Mouse (Mus musculus) adrenal gland (tissue): ENCODE data around the gene Psd.

Experiments
- intact Hi-C: fragments of 180-260 bp; cut with DNase I; formaldehyde crosslinking; loops from one replicate; pipeline ENCODE4 v1.15.1; 2025

Psd gene

DNA sequence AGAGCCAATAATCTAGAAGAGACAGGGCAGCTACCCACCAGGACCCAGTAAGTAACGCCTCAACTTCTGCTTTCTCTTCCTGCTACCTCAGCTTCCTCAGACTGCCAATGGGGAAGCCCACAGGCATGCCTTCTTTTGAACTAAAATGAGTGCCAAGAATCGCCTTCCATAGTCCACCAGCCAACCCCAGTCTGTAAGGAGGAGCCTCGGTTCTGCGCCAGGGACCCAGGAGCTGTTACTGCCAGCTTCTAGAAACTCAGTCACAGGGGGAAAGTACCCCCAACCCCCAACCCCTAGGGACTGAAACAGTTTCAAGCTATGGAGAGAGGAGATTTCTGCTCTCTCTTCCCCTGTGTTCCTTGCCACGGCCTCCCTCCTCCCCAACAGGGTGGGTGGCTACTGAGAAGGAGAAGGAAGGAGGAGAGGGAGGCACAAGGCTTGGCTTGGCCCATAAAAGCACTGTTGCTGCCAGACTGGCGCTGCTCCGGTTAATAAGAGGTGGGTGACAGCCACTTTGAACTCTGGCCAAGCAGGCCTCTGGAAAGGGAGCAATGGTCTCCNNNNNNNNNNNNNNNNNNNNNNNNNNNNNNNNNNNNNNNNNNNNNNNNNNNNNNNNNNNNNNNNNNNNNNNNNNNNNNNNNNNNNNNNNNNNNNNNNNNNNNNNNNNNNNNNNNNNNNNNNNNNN lies 12.5 kb upstream of the Psd start:
- intact Hi-C loops: no loop called here

DNA sequence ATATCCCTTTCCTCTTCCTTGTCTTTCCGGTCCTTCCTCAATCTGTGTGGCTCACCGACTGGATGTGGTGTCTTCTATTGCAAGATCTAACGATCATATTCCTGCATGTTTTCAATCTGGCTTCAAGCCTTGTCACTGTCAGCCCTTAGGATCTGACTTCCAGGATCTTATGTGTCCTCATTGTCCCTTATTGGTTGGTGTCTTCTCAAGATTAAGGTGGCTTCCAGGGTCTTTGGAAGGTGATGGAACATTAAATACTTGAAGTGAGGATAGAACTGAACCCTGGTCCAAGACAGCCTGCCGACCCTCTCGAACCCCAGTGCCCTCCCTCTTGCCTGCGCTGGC lies 12.0 kb upstream of the Psd start:
- intact Hi-C loops: no loop called here

DNA sequence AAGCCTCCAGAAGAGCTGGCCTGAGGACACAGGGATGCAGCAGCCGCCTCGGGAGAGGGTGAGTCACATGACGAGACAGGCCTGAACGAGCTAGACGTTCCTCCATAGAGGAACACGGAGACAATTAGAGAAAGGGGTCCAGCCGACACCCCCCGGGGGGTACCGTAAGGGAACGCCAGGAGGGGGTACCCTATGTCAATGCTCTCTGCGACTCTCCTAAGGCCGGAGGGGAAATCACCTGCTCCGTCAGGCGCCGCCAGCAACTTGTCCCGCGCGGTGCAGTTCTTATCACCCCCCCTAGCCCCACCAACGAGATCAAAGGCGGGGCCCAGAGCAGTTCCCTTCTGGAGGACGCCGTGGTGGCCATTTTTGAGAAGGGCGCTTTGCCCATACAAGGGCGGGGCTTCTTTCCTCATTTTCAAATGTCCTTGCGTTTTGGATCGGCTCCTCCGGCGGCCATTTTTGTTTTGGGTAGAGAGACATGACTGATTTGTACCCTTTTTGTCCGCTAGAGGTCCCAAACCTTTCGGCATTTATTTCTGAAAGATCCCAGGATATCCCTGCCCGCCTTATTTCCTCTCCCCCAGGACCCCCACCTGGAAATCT lies 11.5 kb upstream of the Psd start, which contains the start of gene Cuedc2:
Gene Cuedc2, minus strand, starts transcription at position 372 of the 606 bp plus-strand sequence.
- intact Hi-C loops: no loop called here

DNA sequence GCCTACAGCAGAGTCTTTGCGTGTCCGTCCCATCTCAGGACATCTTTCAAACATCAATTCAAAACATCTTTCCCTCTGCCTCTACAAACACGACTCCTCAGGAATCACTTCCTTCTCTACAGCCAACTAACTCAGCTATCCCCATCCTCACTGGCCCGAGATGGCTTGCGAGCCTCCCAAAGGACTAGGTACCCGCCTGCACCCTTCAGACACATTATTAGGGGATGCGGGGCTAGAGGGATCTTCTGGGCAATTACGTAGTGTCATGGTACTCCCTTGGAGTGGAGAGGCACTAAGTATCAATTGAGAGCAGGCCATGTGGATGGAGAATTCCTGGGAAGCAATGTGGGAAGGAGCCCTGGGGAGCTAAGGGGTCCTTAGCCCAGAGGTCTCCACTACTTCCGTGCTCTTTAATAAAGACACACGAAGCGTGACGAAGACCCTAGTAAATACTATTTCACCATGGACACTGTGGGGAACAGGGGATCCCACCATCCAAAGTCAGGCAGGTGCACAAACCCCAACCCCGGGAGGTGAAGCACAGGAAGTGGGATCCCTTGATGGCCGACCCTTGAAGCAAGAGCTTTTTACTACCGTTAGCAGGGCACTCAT lies 10.9 kb upstream of the Psd start:
- intact Hi-C loops: no loop called here

DNA sequence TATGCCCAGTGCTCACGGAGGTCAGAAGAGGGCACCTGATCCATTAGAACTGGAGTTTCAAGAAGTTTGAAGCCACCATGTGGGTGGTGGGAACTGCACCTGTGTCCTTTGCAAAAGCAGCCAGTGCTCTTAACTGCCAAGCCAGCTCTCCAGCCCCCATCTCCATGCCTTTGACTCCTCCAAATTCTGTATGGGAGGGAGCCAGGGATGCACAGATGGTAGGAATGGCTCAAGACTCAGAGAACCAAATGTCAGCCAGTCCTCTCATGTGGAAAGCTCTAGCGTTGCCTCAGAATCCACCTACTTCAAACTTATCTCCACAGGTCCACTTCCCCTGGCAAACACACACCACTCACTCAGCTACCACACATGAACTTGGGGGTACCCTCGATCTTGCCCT lies 7.0 kb upstream of the Psd start:
- intact Hi-C loops: loop anchor here (5.0 kb wide), 1 partner anchor 33 kb away; no protein-coding TSS in a partner anchor

DNA sequence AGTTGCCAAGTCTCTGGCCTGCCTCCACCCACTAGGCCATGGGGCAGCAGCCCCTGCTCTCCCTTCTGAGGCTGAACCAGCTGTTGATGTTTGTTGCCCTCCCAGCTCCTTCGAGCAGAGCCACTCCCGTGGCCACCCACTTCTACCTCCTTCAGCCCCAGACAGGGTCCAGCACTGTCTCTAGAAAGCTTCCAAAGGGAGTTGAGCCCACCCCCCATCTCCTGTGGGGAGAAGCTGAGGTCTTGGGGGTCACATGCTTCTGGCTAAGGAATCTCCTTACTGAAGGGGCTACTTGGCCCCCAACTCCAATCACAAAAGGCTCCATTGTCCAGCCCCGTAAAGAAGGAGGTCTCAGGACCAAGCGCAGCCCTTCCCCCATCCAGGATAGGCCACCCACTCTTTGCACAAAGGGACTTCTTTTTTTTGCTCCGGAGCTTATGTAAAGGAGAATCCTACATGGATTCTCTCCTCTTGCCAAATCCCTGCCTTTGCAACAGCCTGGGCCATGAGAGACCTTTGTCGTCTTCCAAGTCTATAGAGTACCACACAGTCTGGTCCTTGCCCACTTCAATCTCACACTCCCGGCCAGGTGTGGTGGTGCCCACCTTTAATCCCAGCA lies 5.9 kb upstream of the Psd start:
- intact Hi-C loops: loop anchor here (5.0 kb wide), 1 partner anchor 34 kb away; no protein-coding TSS in a partner anchor

DNA sequence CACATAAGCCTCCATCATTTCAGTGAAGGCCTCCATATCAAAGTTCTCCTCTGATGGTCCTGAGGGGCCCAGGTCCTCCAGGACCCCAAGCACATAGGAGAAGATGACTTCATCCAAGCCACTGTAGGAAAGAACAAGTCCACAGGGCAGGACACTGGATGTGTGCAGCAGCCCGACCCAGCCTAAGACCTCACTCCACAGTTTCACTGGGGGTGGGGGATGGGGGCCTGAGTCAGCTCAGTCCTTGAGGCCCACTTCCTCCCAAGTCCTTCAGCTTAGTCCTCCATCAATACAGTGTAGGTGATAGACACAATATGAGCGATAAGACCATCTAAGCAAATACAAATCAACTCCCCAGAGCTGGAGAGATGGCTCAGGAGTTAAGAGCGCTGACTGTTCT lies 5.0 kb upstream of the Psd start:
- intact Hi-C loops: loop anchor here (5.0 kb wide), 1 partner anchor 35 kb away; no protein-coding TSS in a partner anchor

DNA sequence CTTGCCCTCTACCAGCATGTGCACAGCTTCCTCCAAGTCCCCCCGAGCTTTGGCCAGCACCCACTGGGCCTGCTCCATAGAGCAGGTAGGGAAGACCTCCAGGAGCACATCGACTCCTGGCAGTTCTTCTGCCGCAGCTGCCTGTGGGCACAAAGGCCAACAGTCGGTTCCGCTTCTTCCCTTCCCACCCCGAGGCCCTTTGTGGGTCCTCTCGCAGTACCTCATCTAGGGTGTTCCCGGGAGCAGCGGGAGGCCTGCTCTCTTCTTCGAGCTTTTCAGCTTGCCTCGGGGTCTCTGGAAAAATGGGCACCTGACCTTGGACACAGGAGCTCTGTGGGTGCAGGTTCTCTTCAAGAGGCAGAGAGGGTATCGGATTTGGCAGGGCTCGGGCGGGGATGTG lies 4.4 kb upstream of the Psd start:
- intact Hi-C loops: loop anchor here (5.0 kb wide), 1 partner anchor 36 kb away; no protein-coding TSS in a partner anchor

DNA sequence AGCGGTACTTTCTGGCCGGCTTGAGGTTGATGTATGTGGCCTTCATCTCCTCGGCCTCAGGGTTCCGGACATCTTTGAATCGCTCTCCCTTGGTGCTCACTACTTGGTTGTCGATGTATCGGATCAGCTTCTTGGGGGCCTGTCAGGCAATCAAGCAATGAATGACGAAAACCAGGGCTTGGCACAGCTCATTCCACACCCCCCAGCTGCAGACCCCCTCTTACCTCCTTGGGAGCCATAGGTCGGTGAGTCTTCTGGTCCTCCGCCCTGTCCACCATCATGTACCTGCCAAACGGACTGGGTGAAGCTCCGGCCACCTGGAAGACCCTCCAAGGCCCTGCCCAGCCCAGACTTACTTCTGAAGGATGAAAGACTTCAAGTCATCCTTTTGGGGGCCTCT lies 3.7 kb upstream of the Psd start:
- intact Hi-C loops: loop anchor here (1.0 to 5.0 kb wide), 2 partner anchors 26 to 37 kb away; partner anchors contain the start of gene Nfkb2

DNA sequence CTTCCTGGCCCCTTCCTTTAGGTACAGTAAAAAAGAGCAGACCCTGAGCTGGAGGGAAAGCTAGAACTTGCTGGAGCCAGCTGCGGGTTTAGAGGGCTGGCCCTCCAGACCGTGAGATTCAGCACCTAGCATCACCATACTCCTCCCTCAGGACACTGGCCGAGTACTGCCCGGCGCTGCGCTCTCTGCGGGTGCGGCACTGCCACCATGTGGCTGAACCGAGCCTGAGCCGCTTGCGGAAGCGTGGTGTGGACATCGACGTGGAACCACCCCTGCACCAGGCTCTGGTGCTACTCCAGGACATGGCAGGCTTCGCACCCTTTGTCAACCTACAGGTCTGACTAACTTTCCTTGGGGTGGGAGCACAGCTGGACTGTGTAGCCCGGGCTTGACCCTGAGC lies 3.0 kb upstream of the Psd start:
- intact Hi-C loops: loop anchor here (1.0 to 5.0 kb wide), 2 partner anchors 26 to 37 kb away; partner anchors contain the start of gene Nfkb2

DNA sequence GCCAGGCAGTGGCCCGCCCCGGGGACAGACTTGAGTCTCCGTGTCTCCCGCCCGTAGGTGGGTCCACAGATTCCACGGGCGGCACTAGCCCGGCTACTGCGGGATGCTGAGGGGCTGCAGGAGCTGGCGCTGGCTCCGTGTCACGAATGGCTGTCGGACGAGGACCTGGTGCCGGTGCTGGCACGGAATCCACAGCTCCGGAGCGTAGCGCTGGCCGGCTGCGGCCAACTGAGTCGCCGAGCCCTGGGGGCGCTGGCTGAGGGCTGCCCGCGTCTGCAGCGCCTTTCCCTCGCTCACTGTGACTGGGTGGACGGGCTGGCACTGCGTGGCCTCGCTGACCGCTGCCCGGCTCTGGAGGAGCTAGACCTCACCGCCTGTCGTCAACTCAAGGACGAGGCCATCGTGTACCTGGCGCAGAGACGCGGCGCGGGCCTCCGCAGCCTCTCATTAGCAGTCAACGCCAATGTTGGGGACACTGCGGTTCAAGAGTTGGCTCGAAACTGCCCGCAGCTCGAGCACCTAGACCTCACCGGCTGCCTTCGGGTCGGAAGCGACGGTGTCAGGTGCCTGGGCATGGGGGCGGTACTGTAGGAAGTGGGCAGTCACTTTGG lies 2.2 kb upstream of the Psd start:
- intact Hi-C loops: no loop called here

DNA sequence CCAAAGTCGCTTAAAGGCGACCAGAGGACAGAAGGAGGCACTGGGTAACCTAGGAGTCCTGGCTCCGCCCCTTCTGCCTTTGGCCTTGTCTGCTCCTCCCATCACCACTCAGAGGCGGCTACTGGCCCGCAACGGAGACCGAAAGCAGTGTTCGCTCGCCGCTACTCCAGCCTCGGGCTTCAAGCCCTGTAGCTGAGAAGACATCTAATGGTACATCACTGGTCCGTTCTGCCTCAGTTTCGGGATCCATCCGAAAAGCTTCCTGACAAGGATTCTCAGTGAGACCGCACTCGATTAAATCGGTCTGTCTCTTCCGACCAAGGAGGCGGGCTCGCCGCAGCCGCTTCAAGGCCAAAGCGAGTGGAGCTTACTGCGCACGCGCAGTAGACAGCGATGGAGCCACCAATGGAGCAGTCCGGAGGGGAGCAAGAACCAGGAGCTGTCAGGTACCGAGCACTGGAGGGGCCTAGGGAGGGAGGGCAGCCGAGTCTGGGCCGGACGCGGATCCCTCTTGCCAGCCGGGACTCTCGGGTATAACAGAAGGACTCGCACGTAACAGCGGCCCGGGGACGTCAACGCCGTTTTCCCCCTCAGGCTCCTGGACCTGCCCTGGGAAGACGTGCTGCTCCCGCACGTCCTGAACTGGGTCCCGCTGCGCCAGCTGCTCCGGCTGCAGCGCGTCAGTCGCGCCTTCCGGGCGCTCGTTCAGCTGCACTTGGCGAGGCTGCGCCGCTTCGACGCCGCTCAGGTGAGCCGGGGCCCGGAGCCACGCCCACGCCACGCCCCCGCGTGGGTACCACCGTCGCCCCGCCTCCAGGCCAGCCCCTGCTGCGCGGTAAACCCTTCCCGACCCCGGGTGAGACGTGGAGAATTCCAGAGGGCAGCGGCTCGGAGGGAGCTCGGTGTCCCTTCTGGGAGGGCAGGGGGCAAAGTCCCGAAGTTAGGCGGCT lies 1.4 kb upstream of the Psd start, which contains the start of gene Fbxl15:
Gene Fbxl15, plus strand, starts transcription at position 104 of the 950 bp plus-strand sequence.
- intact Hi-C loops: no loop called here

DNA sequence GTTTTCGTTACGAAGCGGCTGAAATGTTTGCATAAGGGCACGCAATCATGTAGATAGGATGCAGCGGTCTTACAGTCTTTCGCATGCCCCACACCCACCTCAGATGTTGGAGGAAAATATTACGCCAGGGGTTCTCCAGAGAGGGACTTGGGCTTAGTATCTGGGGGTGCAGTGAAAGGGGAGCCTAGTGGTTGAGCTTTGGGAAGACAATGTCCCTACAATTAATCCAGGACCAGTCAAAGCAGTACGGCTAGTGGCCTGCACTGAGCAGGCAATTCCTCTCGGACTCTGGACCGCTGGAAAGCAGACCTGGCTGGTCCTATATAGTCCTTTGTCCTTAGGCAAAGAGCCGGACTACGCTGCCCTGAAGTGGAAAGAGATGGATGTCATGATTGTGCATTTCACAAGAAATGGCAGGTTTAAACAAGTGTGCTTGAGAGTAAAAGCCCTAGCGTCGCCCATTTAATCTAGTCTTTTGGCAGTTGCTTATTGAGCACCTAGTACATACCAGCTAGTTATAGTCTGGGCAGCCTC lies 642 bp upstream of the Psd start:
- intact Hi-C loops: no loop called here

DNA sequence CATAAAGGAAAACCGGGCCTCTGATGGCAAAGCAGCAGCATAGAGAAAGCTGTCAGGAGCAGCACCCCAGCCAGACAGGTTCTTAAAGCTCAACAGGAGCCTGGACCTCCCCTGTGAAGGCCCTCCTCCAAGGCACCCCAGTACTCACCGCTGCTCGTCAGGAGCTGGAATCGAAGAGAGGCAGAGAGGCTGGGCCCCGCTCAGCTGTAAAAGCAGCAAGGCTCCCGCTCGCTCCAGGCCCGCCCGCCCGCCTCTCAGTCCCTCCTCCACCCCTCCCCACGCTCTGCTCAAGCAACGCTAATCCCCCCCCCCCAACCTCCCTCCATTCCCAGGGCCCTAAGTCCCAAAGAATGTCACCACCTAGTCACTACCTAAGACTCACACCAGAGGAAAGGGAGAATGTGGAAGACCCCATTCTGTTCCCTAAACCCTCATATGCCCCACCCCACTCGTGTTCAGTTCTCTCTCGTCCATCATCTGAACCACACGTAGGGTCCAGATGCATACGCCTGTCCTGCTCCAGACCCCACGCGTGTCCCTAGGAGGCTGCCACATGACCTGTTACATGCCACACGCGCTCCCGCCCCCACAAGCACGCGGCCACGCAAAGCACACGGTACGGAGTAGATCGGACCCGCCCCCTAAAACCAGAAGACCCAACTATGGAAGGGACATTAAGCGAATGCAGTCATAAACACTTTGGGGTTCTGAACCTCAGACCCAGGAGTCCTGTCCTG lies 769 bp downstream of the Psd start:
- intact Hi-C loops: no loop called here

DNA sequence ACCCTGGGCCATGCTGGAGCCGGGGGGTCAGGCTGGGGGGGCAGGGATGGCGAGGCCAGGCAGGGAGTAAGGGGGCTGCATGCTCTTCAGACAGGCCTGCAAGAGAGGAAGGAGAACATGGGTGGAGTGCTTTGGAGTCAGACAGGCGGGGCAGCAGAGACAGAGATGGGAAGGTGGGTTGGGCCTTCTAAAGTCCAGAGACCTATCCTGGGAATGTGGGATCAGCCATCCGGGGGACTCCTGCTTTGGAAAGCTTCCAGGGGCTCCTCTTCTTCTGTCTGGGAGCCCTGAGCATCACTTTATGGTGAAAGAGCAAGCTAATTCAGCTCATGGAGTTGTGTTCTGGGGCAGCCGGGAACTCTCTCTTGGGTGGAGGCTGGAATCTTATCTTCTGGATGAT lies 2.0 kb downstream of the Psd start:
- intact Hi-C loops: no loop called here

DNA sequence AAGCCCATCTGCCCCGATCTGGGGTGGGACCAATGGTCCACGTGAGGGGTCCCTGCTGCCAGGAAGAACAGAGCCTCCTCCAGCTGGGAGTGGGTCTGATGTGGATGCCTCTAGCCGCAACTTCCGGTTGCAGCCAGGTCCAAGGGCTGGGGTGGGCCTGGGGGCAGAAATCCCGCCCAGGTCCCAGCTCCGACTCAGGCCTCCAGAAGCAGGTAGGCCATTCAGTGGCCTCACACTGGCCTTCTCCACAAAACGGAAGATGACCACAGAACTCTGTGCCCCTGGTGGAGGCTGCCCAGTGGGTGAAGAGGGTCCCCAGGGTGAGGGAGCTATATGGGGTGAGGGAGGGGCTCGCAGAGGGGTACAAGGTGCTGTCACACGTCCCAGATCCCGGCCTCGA lies 2.6 kb downstream of the Psd start:
- intact Hi-C loops: no loop called here

DNA sequence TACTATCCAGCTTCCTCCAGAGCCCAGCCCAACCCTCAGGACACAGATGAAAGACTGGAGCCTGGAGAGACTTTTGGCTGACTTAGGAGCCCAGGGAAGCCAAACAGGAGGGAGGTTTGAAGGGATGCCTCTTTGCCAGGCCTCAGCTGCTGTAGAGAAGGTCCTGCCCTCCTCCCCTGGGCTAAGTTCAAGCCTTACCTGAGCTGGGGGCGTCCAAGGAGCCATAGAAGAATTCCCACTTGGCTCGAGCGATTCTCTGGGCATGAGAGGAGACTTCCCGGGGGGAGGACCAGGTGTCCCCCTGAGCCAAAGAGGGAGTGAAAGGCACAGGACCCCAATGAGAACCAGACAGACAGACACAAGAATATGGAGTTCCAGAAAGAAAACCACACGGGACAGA lies 3.2 kb downstream of the Psd start:
- intact Hi-C loops: no loop called here

DNA sequence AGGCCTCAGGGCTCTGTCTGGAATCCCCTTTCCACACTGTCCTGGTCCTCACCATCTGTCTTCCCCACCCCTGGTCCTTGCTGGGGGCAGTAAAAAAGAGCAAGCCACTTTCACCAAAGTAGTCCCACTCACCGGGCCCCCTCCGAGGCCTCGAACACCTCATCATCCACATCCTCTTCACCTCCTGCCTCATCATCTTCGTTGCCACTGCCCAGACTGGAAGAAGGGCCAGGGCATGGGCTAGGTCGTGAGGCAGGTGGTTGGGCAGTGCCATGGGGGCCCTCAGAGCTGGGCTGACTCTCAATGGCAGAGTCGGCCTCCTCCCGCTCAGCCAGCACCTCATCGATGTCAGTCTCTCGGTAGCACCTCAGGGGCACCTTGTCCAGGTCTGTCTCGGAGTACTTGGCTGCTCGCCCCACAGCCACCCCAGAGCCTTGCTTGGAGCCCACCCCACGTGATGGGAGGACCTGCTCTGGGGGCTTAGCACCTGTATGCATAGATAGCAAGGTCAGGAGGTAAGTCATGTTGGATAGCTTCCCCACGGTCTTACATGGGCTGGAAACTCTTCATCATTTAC lies 3.9 kb downstream of the Psd start:
- intact Hi-C loops: no loop called here
